Mouse (Mus musculus): ENCODE measurements around the gene Leng1. TPM values are rescaled to one million over a fixed set of nuclear protein-coding genes. Genes with fewer than 3 reads are reported as not detected.

The Leng1 gene
- polyA plus RNA-seq, 2 experiments from 2014 or later = 6.6 to 8.6 TPM

DNA sequence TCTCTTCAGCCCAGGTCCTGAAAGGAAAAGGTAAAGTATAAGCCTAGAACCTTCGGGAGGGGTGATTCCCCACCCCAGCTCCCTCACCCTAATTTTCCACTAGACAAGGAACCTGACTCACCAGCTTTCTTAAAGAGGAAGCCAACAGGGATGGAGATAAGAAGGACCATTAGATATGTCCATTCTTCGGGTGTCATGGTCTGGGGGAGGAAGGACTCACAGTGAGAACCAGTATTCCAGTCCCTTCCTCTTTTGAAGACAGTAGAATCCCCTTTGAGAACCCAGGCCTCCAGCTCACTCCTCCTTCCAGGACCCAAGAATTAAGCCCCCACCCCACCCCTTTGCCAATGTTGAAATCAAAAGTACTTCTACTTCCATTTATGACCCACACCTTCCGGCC, 26.3 kb upstream of the Leng1 start:
- ATAC-seq = no peak

DNA sequence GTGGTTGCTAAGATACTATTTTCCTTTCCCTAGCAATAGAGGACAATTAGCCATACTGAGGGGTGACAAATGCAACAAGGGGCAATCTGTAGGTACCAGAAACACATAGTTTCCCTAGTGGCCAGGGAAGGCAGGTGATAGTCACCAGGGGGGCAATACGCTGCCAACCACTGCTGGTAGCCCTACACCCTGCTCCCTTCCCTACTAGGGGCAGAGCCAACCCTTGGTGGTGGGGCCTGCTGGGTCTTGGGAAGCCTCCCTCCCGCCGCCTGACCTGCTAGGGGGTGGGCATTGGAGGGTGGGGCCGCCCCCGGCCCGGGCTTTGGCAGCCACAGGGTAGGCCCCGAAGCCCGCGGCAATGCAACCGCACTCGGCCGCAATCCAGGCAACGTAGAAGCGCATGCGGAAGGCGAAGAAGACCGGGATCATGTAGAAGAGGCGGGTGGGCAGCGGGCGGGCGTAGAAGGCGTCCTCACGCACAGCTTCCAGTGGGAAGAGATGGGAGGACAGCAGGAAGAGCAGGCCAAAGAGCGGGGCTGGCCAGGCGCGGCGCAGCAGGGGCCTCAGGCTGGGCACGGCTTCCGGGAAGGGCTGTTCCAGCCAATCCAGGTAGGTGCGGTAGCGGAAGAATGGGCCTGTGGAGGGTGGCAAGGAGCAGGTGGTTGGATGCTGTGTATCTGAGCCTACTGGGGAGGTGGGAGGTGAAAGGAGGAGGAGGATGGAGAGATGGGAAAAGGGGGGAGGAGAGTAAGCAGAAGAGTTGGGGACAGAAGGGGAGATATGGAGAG, 20.0 kb upstream of the Leng1 start:
- no peak for ATAC-seq

DNA sequence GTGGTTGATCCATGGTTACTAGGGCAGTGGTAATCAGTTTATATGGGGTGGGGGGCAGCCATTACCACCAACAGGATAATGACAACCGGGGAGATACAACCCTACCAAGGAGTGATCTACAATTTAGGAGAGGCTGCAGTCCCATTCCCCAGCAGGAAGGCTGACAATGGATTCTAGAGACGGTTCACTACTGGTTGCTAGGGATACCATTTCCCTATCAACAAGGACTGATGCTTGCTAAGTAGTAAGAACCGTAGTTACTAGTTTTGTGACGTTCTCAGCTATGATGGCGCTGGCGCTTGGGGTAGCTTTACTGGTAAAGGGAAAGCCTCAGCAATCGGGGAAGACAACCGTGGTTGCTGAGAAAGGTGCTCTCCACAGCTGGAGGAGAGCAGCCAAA, 19.1 kb upstream of the Leng1 start:
- no peak for ATAC-seq

DNA sequence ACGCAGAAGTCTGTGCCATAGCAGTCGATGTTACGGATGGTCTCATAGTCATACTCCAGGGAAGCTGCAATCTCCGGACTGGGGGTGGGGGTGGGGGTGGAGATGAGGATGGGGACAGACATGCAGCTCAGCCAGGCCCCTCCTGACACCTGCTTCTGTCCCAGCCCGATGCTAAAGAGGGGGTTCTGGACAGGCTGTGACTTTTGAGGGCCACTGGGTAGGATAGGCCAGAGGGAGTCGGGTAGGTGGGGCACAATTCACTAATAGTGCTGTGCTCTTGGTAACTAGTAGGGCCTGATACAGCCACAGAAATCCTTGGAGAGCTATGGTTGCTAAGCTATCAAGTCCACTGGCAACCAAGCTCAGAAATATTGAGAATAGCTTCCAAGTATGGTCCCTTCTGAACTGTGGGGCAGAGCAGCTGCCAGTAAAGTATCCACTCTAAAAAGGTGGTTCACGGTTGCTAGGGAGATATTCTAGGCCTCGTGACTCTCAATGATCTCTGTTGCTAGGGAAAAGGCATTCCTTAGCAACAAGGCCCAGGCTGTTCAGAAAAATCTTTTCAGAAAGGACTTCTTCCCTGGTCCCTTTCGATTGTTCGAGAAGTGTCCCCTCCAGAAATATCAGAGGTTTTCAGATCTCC, 18.4 kb upstream of the Leng1 start:
- no peak for ATAC-seq

DNA sequence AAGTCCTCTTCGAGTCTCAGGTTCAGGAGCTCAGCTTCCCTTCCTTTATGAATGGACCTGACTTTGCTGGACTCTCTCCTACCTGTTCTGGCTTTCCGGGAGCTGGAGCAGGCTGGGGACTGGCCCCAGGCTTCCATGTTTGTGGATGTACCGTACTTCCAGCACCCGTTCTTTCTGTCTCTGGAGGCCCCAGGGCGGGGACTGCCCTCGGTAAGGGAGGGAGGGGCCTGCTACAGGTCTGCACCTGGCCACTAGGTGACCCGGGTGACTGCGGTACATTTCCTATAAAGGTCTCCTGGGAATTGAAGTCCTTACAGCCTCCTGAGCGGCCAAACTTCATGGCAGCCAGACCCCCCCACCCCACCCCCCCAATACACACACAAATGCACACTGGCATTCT, 11.7 kb upstream of the Leng1 start, which contains the start of gene Tmc4:
Gene Tmc4, minus strand, starts transcription at position 212 of the 400 bp plus-strand sequence.
- ATAC-seq = no peak

DNA sequence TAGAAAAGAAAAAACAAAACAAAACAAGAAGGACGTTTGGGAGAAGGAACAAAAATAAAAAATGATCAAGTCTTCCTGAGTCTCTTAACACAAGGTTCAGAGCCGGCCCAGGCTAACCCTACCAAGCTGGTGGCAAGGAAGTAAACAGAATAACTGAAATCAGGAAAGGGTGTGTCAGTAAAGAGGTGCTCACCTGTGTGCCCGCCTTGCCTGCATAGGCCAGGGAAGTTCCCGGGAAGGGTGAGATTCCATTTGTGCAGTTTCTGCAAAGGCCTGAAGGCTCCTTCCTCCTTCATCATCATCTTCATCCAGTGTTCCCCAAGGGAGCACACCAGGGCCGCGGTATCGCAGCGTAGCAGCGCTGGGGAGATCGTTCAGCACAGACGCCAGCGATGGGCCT, 10.7 kb upstream of the Leng1 start:
- no peak for ATAC-seq

DNA sequence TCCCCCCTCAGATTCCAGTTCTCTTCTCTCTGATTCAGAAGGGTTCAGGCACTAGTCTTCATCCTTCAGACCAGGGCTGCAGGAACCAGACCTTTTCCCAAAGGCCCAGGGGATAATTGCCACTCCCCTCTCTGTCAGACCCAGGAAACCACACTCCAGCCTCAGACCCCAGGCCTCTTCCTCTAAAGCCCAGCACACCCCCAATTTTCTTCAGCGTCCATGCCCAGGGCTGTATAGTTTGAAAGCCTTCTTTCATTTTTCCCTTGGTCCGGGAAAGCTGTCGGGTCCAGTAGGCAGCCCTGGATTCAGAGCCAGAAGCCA, 9.5 kb upstream of the Leng1 start:
- no peak for ATAC-seq

DNA sequence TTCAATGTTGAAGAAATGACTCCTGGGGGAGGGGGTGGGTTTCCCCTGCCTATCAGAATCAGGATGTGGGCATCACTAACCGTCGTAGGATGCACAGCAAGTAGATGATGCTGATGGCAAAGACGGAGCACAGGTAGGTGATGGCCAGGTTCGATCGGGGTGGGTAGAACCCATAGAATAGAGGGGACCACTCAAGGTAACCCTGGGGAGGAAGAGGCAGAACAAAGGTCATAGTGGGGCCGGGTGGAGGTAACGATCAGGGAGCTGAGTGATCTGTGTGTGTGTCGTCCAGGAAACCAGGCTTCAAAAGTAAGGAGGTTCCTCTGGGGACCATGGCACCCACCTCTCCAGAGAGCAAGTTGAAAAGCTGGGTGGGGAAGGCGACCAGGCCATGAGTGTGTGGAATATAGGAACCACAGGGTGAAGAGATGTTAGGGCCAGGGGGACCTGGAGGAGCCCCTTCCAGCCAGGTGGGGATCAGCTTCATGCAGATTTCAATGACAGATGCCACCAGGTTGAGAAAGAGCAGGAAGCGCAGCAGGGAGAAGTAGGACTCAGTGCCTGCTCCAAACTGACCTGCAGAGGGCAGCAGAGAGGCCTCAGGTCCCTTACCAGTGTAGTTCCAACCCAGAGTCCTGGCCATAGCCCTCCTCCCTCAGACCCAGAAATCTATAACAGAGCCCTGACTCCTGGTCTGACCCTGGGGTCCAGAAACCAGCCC, 9.0 kb upstream of the Leng1 start:
- peak; percentile 92 for ATAC-seq

DNA sequence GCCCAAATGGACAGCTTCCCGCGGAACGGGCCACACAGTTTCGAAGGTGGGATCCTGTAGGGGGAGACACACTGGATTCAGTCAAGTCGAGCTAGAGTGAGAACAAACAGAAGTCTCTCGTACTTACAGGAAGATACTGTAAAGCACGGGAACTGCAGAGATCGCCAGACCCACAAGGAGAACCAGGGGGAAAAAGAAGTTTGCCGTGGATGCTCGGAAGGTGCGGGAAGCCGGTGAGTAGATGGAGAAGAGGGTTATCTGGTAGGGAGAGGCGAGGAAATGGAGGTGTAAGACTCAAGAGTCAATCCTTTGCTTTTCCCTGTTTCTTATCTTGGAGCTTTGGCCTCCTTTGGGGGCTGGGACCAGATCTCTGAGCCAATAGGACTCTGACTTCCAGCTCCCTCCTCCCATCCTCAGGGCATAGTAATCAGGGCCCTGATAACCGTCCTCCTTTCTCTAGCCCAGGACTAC, 1.3 kb upstream of the Leng1 start:
- no peak for ATAC-seq

DNA sequence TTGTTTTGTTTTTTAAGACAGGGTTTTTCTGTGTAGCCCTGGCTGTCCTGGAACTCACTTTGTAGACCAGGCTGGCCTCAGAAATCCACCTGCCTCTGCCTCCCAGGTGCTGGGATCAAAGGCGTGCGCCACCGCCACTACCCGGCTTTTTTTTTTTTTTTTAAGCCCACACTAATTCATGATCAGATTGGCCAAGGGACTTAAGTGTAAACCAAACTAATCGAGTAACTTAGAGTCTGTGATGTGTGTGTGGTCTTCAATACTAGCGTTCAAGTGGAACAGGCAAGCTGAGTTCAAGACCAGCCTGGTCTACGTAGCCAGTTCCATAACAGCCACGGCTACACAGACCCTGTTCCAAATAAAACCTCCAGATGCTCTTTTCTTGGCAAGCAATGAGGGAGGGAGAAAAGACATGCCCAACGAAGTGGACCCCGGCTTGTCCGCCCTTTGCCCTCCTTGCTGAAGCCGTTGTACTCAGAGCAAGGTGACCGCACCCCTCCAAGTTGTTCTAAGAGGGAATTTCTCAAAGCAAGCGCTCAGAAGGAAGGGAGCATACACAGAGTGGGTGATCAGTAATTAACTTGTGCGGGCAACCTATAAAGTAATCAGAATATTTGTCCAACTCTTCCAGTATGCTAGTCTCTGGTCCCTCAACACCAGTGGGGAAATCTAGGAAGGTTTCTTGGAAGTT, 971 bp downstream of the Leng1 start:
- ATAC-seq = no peak

DNA sequence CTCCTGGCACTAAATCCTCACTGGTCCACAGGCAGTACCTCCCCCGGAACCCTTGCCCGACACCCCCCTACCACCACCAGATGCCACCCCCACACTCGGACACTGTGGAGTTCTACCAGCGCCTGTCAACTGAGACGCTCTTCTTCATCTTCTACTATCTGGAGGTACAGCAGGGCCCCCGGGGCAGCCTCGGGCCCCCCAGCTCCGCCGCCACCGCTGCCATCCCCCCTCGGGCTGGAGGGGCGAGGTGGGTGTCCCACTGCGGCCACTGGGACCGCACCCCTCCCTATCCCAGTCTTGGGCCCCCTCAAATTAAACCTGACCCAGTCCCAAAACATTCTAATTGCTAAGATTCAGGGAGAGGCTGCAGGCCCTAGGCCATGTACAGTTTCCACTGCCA, 7.1 kb downstream of the Leng1 start:
- ATAC-seq = no peak

DNA sequence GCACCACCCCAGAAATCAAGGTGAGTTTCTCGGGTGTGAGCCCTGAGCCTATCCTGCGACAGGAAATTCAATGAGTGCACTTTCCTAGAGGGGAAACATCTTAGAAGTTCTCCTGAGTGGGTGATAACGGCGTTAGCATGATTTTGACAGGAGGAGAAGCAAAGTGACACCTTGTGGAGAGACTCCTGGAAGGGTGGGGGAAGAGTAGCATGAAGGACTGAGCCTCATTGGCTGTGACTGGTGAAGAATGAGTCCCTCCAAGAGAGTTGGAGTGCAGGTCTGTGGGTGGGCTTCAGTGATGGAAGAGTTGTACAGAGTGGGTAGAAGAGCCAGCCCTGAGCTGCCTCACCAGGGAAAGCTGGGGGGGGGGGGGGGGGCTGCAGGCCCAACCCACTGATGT, 8.7 kb downstream of the Leng1 start:
- ATAC-seq = no peak

DNA sequence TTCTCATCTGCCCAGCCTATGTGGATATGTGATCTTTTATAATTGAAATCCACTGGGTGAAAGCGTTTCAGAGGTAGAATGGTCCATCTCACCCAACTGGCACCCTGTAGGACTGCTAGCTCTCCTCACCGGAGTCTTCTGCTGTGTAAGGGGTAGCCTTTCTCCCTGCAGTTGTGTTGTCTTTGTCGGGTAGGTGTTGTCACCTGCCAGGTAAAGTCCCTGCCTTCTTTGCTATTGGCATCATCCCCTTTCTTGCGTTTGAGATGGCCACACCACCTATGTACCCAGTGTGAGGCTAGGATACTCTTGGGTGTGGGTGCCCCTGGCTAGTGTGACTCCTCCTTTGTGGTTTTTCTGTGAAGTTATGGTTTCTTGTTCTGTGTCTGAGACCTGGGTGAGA, 19.0 kb downstream of the Leng1 start:
- no peak for ATAC-seq

DNA sequence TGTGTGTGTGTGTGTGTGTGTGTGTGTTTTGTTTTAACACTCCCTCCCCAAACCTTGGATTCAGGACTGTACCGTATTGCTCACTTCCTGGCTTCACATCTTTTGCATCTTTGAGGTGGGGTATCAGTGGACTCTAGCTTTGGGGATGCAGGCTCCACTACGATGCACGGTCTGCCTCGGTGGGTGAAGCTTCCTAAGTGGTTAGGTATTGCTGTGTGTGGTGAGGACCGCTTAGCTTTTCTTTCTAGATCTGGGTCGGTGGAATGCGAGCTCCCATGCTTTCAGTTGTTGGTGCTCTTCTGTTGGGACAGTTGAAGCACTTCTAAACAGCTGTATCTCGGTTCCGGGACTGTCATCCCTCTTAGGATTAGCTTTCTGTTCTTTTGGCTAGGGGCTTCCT, 19.5 kb downstream of the Leng1 start:
- no peak for ATAC-seq

DNA sequence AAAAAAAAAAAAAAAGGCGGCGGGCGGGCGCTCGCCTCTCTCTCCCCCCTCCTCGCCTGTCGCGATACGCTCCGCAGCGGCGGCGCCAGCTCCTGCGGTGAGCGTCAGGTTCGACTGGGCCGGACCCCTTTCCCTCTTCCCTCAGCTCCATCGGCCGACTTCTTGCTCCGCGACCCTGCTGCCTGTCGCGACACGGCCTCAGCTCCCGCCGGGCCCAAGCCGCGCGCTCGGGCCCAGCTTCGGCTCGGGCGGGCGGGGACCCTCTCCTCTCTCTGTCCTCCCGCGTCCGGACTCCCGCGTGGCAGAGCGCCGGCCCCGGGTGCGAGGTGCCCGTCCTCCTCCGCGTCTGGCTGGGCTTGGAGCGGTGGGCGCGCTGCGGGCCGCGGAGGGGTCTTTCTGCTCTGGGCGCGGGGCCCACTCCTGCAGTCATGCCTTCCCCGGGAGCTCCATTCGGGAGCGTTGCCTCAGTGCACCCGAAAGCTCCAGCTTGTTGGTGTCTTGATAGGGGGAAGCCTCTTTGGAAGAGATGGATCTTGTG, 20.1 kb downstream of the Leng1 start:
- no peak for ATAC-seq

DNA sequence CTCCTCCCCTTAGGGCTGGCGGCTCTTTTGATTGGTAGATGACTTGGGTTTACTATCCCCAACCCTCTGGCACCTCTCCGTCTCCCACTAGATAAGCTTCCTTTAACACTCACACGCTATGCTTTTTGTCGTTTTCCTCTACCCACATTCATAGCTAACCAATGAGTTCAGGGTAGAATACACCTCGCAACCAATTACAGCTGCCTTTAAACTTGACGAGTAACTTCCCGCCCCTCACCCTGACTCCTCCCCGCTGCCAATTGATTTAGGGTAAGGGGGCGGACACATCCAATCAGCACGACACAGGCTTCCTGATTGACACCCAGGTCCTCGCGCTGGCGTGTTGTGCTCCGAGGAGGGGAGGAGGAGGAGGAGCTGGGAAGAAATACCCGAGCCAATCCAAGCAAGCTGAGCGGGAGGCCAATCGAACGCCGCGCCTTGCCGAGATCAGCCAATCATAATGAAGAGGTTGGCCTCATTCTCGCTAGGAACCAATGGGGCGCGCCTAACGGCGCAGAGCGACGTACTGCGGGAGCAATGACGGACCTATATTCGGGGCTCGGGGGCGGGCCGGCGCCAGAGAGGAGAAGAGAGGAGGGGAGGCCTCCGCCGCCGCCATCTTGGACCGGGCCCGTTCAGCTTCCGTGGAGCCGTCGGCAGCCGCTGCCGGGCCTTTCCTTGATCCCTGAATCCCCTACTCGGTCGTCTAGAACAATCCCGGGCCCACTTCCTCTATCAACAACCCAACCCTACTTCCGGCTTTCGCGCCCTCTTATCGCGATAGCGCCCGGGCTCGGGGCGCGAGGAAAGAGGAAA, 20.8 kb downstream of the Leng1 start, which contains the start of gene Cnot3:
Gene Cnot3, plus strand, starts transcription at position 597 of the 816 bp plus-strand sequence.
- ATAC-seq = peak; percentile 83

DNA sequence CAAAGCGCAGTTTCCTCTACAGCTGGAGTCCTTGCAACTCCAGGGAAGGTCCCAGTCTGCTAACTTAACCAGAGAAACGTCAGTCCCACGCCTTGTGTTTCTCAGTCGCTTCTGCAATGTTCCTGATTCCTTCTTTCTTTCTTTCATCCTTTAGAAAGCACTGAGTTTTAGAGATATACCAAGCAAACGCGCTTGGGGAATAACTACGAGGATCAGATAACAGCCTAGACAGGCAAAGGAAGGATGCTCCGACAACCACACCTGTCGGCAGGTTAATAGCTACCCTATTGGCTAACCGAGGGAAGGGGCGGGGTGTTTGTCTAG, 21.3 kb downstream of the Leng1 start:
- no peak for ATAC-seq

DNA sequence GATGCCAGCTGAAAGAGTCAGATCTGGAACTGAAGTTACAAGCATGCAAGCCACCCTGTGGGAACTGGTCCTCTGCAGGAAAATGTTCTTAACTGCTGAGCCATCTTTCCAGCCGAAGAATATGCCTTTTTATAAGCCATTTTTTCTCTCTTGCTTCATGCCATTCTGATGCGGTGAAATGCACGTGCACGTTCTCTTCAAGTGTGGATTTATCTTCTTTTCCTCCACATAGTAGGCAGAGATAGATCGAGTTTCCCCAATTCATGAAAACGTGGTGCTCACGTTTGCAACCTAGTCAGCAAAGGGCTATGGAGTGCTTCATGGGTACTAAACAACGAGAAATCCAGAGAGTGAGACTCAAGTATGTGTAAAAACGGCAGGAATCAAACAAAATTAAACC, 21.8 kb downstream of the Leng1 start:
- no peak for ATAC-seq

DNA sequence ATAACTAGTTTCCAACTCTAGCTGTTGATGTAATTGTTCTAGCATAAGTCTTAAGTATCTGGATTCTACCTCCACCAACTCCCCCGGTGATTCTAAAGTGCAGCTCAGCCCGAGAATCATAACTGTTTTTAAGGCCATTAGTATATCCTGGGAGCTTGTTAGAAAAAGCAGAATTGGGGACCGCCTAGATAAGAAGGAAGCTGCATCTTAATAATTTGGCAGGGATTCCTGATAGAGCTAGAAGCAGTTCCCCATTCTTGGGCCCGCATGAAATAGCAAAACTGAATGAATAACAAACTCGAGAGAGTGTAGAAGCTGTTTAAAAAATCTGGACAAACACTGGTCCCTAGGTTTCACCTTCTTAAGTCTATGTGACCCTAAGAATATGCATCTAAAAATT, 22.2 kb downstream of the Leng1 start:
- no peak for ATAC-seq

DNA sequence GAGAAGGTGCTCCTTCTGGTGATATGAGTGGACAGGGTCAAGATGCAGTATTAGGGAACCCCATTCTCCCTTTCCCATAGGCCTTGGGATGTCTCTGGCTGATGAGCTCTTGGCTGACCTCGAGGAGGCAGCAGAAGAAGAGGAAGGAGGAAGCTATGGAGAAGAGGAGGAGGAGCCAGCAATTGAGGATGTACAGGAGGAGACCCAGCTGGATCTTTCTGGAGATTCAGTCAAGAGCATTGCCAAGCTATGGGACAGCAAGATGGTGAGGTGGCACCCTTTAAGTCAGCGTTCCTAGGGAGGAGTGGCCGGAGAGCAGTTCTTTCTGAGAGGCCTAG, 35.2 kb downstream of the Leng1 start:
- ATAC-seq = no peak

DNA sequence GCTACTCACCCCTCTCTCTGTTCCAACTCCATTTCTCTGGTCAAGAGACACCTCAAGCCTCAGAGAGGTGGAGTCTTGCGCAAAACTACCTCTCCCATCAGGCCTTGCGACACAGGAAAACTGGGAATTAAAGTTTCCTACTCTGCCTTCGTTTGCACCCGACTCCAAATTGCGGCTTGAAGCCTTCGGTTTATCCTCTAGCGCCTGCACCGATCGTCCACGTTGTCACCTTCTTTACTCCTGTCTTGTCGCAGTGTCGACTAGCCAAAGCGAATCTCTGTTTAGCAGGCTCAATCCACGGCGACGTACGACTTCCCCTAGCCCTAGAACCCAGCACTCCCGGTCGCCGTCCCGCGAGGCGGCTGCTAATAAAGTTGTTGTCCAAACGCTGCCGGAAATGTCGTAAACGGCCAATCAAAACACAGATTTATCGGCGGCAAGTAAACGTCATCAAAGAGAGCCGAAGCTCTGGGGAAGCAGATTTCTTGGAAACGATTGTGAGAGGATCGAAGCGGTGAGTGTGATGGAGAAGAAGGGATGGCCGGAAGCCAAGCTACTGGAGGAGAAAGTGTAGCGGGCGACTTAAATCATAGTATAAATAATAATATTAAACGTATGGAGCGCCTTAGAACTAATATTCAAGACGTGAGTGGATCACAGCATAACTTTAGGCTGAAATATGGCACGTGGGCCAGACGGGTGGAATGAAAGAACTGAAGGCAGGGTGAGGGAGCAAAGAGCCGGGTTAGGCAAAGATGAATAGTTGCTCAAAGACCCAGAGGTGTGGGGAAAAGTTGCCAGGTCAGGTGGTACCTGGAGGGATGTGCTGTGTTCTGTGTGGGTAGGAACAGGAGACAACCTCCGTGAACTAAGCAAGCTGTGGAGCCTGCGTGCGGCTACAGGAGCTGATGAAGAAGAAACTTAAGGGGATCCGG, 35.8 kb downstream of the Leng1 start, which contains the start of the genes Tfpt and Prpf31:
Gene Tfpt, minus strand, starts transcription at position 387 of the 935 bp plus-strand sequence.
Gene Prpf31, plus strand, starts transcription at position 443 of the 935 bp plus-strand sequence.
- peak; percentile 76 for ATAC-seq

Measured in activated CD4-positive, CD25-positive, alpha-beta regulatory T cell, adult 4 months (primary cell).